Mouse (Mus musculus) T-helper 1 cell (primary cell): ENCODE data around the gene Farsb.

Source experiments
- in situ Hi-C: fragments of 300-600 bp; cut with MboI, MseI; formaldehyde crosslinking; loops from one replicate; pipeline ENCODE4 v1.15.1; 2025; ENCODE audit warnings: high pct_unique_total_duplicates

Gene Farsb

GRCm38 (mm10) chr1:78488427-78488751 lies 308 bp downstream of the Farsb start:
- in situ Hi-C loops = no loop called here

DNA sequence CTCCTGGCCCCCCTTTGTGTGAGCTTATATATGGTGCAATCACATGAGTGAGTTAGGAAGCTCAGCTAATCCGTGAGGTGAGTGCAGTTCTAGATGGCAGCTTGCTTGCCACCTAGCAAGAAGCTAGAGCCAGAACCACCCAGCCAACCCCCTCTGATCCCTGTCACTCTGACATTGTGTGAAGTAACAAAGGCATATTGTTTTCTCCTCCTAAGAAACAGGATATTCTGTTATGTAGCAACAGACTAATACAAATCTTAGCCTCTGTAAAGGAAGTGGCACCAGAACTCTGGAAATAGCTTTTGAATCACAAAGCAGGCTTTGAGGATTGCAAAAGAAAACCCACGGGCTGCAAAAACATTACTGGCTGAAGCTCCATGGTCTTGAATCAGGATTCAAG lies 4.3 kb downstream of the Farsb start:
- in situ Hi-C loops = no loop called here

- in situ Hi-C loops = no loop called here
These were observed 5.3 kb downstream of the Farsb start for GRCm38 (mm10) chr1:78483430-78483829.

GRCm38 (mm10) chr1:78472441-78472840 lies 16.3 kb downstream of the Farsb start:
- in situ Hi-C loops = no loop called here

DNA sequence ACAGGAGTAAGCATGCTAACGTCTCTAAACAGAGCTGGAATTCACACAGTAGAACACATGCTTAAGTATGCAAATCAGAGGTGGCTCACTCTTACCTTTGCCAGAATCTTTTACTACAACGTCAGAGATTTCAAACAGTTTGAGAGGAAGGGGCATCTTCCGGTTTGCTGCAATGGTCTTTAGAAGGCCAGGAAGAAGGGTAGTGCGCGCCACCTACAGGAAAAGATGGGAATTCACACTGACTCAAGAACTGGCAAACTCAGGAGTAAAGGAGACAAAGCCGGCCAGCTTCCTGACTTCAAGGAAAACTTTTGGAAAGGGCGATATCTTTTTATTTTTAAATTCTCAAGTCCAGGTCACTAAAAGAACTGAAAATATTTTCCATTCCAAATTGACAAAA lies 34.0 kb downstream of the Farsb start:
- in situ Hi-C loops = no loop called here

GRCm38 (mm10) chr1:78453886-78454285 lies 34.8 kb downstream of the Farsb start:
- in situ Hi-C loops = no loop called here

DNA sequence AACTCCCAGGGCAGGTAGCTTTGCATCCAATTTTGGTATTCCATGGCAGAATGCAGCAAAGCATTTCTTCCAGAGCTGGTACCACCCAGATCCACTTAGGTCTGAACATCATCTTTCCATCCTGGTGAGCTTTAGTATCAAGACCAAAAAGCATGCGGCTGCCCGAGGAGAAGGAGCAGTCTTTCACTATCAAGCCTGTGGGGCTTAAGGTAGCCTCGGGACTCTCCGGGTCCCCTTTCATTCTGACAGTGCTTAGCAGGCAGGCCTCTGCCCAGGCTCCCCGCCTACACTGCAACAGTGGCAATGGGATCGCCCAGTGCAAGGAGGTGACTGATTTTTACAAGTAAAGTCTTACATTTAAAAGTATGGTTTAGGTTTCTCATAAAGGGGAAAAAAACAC lies 36.2 kb downstream of the Farsb start:
- in situ Hi-C loops = no loop called here

- in situ Hi-C loops = no loop called here
These were observed 37.4 kb downstream of the Farsb start for GRCm38 (mm10) chr1:78451070-78451854.

DNA sequence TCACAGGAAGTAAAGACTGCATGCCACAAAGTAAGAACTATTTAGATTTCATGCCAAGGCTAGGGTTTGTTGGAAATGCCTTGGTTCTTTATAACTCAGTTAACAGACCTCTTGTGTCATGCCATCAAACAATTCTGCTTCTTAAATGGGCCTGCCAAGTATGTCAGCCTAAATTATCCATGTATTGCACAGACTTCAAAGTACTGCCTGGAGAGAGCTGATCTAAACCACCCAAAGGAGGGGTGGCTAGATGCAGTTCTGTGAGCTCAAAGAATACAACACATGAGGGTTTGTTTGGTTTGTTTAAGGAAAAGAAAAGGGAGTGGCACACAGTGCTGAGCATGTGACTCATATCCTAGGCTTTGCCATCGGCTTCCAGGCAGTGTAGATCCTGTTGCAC lies 40.6 kb downstream of the Farsb start:
- in situ Hi-C loops = no loop called here

- in situ Hi-C loops = no loop called here
These were observed 42.0 kb downstream of the Farsb start for GRCm38 (mm10) chr1:78446742-78447141.

GRCm38 (mm10) chr1:78446232-78446631 lies 42.5 kb downstream of the Farsb start:
- in situ Hi-C loops = no loop called here

DNA sequence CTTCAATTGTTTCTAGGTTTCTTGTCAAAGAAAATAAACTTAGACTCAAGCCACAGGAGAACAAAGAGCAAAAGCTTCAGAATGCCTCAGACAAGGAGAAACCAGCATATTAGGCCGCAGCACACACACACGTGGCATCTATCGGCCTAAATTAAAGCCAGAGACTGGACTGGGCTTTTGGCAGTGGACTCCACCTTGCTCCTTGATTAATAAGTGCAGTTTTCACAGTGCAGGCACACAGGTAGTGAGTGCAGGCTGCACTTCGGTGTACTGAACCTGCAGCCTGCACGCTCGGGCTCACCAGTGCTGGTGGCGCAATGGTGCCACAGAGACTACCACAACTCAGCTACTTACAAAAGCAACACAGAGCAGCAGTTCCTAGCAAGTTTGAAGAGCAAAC lies 45.6 kb downstream of the Farsb start:
- in situ Hi-C loops = no loop called here

DNA sequence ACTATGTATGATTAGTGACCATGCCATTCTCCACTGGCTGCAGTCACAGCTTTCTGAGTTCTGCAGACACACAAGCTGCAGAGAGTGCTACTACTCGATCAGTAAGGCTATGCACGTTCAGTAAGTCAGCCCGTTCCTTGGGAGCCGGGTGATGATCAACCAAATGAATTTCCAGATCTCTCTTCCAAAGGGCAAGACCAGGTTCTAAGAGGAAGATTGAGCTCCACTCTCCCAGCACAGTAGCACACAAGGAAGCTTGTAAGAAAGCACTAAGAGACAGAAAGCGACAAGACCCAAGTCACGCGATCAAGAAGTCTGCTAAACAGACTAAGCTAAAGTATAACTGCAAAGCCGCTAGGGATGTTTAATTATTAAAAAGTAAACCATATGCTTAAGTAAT lies 48.0 kb downstream of the Farsb start:
- in situ Hi-C loops = no loop called here

DNA sequence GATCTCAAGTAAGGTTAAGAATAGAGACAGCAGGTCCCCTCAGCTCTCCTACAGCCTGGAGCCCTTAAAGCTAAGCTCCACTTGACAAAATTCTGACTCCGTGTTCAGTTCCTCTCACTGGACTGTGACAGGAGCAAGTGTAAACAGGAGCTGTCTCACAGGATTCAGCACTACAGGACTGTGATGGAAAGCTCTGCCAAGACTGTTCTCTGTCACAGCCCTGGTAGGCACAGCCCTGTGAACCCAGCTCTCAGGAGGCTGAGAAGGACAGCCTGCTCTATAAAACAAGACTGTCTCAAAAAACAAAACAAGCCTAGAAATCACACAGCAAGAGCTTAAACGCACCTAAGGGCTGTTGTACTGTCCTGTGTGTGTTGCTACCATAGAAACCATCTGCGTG lies 51.5 kb downstream of the Farsb start:
- in situ Hi-C loops = no loop called here

DNA sequence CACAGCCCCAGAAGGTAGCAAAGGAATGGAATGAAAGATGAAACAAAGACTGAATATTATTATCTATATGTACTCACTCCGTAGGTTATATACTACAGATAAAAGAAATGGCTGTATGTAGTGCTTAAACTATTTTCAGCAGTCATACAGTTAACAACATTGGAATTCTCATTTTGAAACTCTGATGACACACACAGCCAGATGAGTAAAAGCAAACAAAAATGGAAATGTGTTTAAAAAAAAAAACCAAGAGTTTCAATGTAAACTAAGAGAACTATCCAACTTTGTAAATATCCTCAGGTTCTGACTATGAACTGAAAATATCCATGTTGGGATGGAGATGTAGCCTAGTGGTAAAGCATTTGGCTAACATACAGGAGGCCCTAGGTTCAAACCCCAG lies 52.3 kb downstream of the Farsb start:
- in situ Hi-C loops = no loop called here

GRCm38 (mm10) chr1:78435967-78436366 lies 52.7 kb downstream of the Farsb start:
- in situ Hi-C loops = no loop called here

GRCm38 (mm10) chr1:78433472-78433871 lies 55.2 kb downstream of the Farsb start:
- in situ Hi-C loops = no loop called here

- in situ Hi-C loops = no loop called here
These were observed 59.8 kb downstream of the Farsb start for GRCm38 (mm10) chr1:78428851-78429250.

- in situ Hi-C loops = no loop called here
These were observed 61.9 kb downstream of the Farsb start for GRCm38 (mm10) chr1:78426841-78427240.

DNA sequence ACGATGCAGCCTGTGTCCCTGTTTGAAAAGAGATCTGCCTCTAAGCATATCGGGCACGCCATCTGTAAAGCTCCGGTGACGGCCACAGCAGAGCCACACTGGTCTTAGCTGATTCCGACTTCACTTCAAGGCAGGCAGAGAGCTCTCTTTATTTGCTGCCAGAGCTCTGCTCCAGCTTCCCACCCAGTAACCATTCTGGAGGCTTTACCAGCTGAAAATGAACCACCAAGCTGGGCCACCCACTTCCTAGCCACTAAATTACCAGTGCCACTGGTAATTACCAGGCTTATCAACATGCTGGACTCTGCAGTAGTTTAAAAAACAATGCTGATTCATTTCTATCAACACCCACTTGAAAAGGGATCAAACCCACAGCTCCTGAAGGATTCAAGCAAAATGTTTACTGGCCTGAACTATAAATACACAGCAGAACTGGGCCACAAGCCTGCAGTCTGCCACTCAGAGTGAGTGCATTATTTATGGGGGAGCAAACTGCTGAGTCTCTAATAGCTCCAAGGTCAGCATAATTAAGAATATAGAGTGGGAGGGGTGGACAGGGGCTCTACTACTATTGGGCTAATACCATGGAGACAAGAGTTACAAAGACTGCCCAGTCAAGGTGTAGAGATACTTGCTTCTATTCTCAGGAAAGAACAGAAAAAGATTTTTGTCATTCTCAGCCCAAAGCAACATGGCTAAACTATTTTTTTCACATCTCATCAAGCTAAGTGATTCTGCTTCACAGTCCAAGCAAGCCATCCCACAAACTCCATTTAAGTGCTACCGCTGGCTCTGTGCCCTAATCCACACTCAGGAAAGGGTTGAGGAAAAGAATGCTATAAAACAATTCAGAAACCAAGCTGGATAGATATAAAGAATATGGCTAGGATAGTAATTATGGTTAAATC lies 62.6 kb downstream of the Farsb start:
- in situ Hi-C loops = no loop called here

GRCm38 (mm10) chr1:78425309-78425708 lies 63.4 kb downstream of the Farsb start:
- in situ Hi-C loops = no loop called here

- in situ Hi-C loops = no loop called here
These were observed 63.8 kb downstream of the Farsb start for GRCm38 (mm10) chr1:78424848-78425247.

DNA sequence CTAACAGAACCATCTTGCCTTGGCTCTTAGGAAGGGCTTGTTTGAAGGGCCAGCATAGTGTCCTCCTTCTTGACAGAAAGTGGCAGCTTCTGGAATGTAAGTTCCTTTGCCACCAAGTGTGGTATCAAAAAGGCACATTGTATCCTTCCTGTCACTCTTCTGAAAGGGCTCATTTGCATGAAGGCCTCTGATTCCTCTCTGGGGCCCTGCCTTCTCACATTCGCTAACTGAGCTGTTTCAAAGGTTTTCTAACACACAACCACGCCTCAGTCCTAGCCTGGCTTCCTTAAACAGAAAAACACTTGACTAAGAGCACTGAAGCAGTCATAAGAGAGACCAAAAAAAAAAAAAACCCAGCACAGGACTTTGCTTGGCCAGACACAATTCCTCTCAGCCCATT lies 66.1 kb downstream of the Farsb start:
- in situ Hi-C loops = no loop called here
